Mouse (Mus musculus): ENCODE data around the gene Zfp831.
A peak's percentile ranks its signal among the peaks of the same experiment; 100 is the strongest.

GRCm38 (mm10) chr2:174613921-174614441 lies 29.4 kb upstream of the Zfp831 start:
- TF ChIP-seq KAT2A (IDR thresholded peaks at IDR 0.05; ENCODE audit: insufficient replicate concordance, low read length) (no peak), POLR2A (IDR thresholded peaks at IDR 0.05; ENCODE audit: low read depth, low read length) (peak; percentile 48), ZC3H11A (IDR thresholded peaks at IDR 0.05; ENCODE audit: low read depth, low read length) (no peak), ETS1 (conservative IDR thresholded peaks at IDR 0.05; ENCODE audit: low read depth, low read length) (peak; percentile 48; the same call in 1 of the 2 replicates), TCF12 (IDR thresholded peaks at IDR 0.05; ENCODE audit: low read depth, low read length) (peak; percentile 44; the same call in 1 of the 2 replicates), MXI1 (IDR thresholded peaks at IDR 0.05; ENCODE audit: low read depth, low read length) (peak; percentile 59)
